Mouse (Mus musculus) liver, adult 2 months (tissue): ENCODE measurements around the gene Sdr42e1.

Experiments used
- CTCF ChIP-seq: fragments of 200-500 bp; IDR thresholded peaks from 2 replicates; pipeline ENCODE4 v1.5.1; 2011; ENCODE audit warnings: low read depth, low read length, control low read depth
- POLR2A ChIP-seq: fragments of 200-500 bp; IDR thresholded peaks from 2 replicates; pipeline ENCODE4 v1.6.1; 2011; ENCODE audit warnings: low read length, control low read depth; ENCODE audit not compliant: insufficient read depth; ENCODE audit errors: extremely low read depth

- no peak for TF ChIP-seq CTCF
- TF ChIP-seq POLR2A, result no peak
These were observed 21.2 kb downstream of the Sdr42e1 start for GRCm38 (mm10) chr8:117652318-117652717.
